Mouse (Mus musculus) bone marrow macrophage, adult 2 months (primary cell): ENCODE results near the gene Zfp335.

Experiments used
- CTCF ChIP-seq: IDR thresholded peaks from 2 replicates; pipeline ENCODE4 v1.5.1; 2012; ENCODE audit warnings: low read depth, mild to moderate bottlenecking, low read length, moderate library complexity
- POLR2A ChIP-seq: IDR thresholded peaks from 2 replicates; pipeline ENCODE4 v1.6.1; 2012; ENCODE audit warnings: mild to moderate bottlenecking, low read depth, low read length, borderline replicate concordance

- no peak for TF ChIP-seq POLR2A
- TF ChIP-seq CTCF = no peak
Observed at GRCm38 (mm10) chr2:164894644-164895043, 16.9 kb downstream of the Zfp335 start.
